Mouse (Mus musculus) kidney, adult 18-20 months (tissue): ENCODE measurements around the gene Frat1.

Source experiments
- DNase-seq: peaks from one replicate; pipeline ENCODE4 v3.0.0; 2021

Gene Frat1

DNA sequence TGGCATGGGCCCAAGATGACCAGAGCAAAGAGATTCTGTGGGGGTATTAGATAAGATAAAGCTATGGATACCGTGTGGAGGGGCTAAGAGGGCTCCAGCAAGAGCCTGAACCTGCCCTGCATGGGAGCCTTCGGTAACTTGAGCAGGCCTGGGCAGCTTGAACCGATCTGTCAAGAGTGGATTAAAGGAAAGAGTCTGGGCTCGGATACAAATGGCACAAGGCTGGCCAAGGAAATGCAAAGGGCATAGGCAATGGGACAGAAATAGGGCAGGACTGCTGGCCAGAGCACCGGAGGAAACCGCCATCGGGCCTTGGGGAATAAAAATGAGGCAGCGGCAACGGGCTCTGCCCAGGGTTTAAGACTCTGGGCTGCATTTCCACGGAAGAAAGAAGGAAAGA lies 12.4 kb upstream of the Frat1 start:
- no peak for DNase-seq

DNA sequence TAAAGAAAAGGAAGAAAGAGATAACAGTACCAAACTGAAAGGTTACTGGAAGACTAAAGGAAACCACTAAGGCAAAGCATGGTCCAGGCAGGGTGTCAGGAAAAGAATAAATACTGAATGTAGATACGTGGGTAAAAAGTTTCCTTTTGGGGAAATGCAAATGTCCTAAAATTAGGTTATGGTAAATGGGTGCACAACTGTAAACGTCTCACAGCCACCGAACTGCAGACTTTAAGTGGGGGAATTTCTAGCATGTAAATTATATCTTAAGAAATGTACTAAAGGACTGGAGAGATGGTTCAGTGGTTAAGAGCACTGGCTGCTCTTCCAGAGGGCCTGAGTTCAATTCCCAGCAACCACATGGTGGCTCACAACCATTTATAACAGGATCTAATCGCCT lies 11.0 kb upstream of the Frat1 start:
- no peak for DNase-seq

GRCm38 (mm10) chr19:41821436-41821835 lies 8.3 kb upstream of the Frat1 start:
- no peak for DNase-seq

DNA sequence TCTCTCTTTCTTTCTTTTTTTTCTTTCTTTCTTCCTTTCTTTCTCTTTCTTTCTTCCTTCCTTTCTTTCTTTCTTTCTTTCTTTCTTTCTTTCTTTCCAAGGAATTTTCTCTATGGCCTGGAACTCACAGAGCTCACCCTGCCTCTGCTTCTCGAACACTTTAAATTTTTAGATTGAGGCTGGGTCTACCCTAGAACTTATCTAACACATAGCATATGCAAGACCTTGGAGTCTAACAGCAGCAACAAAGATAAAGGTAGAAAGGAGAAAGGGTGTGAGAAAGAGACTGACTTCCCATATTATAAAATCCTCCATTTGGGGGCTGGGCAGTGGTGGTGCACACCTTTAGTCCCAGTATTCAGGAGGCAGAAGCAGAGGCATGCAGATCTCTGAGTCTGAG lies 7.2 kb upstream of the Frat1 start:
- no peak for DNase-seq

DNA sequence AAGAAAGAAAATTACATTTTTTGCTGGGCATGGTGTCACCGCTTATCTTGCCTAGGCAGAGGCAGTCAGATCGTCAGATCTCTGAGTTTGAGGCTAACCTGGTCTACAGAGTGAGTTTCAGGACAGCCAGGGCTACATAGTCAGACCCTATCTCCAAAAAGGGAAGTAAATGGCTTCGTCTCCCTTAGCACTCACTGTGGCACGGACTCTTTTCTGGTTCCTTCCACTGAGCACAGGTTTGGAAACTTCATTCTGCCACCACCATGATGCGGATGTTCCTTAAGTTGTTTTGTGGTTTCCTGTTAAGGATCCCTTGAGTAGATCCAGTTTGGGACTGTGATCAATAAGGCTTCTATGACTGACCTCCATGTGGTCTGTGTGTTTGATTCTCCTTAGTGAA lies 4.8 kb upstream of the Frat1 start:
- no peak for DNase-seq

DNA sequence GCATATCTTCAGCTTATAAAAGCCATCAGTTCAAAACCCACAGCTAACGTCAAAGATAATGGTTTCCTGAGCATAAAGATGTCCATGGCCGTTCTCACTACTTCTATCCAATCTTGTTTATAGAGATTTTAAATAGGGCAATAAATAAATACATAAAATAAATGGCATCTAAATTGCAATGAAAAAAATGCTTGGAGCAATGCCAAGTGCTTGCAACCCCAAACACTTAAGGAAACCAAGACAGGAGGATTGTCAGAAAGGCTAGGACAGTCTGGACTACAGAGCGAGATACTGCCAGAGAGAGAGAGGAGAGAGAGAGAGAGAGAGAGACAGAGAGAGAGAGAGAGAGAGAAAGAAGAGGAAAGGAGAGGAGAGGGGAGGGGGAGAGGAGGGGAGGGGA lies 3.2 kb upstream of the Frat1 start:
- no peak for DNase-seq

DNA sequence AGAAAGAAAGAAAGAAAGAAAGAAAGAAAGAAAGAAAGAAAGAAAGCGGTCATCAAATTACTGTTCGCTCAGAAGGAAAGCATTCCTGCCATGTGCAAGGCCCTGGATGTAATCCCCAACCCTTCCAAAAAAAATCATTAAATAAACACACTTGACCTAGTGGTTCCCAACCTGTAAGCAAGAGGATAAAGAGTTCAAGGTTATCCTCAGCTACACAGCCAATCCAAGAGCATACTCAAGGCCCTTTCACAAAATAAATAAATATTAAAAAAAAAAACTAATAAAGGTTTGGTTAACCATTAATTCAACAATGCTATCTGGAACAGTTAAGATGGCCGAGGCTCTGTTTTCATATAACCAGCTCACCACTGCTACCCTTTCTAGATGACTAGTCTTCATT lies 829 bp upstream of the Frat1 start:
- no peak for DNase-seq

GRCm38 (mm10) chr19:41830106-41831031 lies 599 bp downstream of the Frat1 start:
- DNase-seq: peak; percentile 37

DNA sequence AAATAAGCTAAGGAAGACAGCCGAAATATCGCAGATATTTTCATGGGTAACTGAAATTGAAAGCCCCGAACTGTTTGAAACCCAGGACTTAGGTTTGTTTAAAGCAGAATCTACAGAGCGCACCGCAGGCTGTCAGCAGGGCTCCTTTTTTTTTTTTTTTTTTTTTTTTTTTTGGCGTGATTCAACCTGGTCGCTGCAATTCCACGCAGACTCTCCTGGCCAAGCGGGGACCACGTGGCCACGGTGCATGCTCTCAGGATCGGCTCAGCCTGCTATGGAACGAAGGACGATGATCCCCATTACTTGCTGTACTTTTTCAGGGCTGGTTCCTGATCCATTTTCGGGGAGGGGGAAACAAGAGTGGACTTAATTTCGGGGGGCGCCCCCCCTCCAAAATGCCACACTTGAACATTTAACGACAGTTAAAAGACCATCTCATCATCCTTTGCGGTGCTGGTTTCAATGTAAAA lies 1.4 kb downstream of the Frat1 start:
- no peak for DNase-seq

GRCm38 (mm10) chr19:41831718-41832391 lies 2.1 kb downstream of the Frat1 start:
- no peak for DNase-seq

- no peak for DNase-seq
These were observed 2.9 kb downstream of the Frat1 start for GRCm38 (mm10) chr19:41832501-41833201.

DNA sequence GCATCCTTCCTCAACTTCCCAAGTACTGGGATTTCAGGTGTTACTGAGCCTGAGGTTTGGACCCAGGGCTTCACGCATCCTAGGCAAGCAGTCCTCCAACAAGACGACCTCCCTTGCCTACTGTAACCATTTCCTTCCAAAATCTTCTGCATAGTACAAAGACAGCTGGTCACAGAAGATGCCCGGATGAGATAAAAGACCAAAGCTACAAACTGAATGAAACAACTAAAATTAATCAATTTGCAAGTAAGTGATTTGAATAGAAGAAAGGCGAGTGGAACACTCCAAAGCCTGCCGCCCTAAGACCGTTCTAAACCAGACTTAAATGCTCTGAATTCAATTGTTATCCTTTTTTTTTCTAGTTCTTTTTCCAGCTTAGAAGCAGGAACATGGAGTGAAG lies 5.6 kb downstream of the Frat1 start:
- no peak for DNase-seq

DNA sequence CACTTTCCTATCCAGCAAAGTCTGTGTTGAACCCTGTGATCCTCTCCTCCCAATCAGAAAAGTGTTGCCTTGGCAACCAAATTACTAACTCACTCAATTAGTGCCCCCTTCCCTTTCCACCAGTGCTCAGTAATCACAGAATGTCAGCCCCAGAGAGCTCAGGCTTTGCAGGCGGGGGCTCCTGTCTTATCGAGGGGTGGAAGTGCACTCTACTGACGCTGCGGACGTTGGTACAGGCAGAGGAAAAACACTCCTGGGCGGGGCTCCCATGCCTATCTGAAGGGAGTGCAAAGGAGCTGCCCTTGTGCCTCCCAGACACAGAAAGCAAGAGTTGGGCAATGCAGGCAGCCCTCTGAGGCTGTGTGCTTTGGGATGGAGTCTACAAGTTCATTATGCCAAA lies 6.0 kb downstream of the Frat1 start:
- no peak for DNase-seq

DNA sequence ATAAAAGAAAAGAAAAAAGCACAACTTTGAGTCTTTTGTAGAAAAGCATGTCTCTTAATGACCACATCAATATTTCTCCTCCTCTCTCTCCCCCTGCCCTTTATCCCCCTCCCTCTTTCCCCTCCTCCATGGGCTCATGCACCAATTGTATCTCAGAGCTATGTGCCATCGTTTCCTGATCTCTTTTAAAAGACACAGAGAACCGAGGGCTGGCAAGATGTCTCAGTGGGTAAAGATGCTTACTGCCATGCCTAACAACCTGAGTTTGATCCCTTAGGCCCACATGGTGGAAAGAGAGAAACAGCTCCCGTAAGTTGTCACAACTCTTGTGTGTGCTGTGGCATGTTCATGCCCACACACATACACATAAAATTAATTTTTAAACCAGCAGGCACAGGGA lies 6.9 kb downstream of the Frat1 start:
- DNase-seq: no peak

- no peak for DNase-seq
These were observed 7.6 kb downstream of the Frat1 start for GRCm38 (mm10) chr19:41837194-41837916.

DNA sequence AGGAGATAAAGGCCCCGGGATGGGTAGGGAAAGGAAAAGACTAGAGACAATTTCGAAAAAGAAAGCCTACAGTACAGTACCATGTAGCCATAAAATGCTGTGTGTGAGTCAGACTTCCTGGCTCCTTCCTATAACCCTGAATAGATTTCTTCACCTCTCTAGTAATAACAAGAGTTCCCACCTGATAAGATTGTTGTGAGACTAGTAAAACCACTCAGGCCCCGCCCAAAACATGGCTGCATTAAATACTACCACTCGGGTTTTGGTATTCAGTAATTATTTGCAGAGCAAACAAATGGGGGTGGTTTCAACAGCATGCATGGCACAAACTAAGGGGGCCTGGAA lies 8.1 kb downstream of the Frat1 start:
- no peak for DNase-seq

DNA sequence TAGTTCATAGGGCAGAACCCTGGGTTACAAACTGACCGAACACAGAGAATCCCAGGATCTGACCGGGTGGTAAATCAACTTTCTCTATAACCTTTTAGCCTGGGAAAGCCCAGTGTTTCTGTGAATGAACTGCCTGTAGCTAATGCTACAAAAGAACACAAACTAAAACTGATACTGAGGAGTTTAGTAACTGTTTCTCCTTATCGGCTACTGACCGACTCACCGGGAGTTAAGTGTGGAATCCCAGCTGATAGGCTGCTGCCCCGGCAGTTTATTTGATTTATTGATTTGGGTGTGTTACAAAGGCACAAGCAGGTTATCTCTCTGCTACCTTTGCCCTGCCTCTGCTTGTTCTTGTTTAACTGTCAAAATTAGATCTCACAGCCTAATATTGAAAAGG lies 9.0 kb downstream of the Frat1 start:
- DNase-seq: no peak

DNA sequence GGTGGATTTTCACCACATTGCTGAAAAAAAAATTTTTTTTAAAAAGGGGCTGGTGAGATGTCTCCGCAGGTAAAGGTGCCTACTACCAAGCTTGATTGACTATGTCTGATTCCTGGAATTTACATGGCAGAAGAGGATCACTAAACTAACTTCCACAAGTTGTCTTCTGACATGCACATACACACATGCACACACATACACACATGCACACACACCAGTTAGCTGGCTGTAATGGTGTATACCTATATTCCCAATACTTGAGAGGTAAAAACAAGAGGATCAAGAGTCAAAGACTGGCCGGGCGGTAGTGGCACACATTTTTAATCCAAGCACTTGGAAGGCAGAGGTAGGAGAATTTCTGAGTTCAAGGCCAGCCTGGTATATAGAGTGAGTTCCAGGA lies 9.9 kb downstream of the Frat1 start:
- DNase-seq: no peak

- DNase-seq: no peak
These were observed 11.5 kb downstream of the Frat1 start for GRCm38 (mm10) chr19:41841105-41841750.

DNA sequence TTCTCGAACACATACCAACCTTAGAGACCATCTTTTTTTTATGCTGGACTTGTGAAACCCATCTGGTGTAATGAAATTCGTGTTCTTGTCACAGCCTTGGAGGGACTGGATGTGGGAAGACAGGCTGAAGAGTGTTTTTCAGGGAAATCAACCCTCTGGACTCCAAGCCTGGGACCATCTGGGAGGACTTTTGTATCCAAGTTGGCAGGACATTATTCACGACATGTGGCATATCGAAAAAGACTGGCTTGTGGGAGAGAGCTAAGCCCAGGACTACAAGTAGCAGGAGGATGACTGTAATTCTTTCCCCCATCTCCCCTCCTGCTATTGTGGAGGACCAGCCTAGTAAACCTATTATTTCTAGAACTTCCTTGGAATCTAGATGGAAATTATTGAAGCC lies 12.4 kb downstream of the Frat1 start:
- no peak for DNase-seq

- no peak for DNase-seq
These were observed 12.9 kb downstream of the Frat1 start for GRCm38 (mm10) chr19:41842706-41843105.

DNA sequence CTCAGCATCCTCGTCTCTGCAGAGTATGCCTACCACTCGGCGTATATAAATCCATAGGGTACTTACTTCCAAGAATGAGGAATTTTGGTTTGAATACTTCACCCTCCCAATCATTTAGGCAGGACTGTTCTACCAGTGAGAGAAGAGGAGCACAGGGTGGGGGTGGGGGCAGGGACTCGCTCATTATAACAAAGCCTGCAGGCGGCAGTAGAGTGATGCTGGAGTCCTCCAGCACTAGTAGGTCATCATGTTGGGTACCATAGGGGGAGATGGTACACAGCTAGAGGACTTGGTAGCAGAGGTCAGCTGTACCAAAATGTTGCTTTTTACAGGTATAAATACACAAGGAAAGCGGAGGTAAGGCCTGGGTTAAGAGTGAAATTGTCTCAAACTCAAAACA lies 14.6 kb downstream of the Frat1 start:
- no peak for DNase-seq
